Mouse (Mus musculus): ENCODE data around the gene Nosip.
"Not testable (repeated sequence)": the region's sequence is repeated elsewhere in the genome, so short reads cannot be mapped to it uniquely, and the experiment has no call there.

The Nosip gene

DNA sequence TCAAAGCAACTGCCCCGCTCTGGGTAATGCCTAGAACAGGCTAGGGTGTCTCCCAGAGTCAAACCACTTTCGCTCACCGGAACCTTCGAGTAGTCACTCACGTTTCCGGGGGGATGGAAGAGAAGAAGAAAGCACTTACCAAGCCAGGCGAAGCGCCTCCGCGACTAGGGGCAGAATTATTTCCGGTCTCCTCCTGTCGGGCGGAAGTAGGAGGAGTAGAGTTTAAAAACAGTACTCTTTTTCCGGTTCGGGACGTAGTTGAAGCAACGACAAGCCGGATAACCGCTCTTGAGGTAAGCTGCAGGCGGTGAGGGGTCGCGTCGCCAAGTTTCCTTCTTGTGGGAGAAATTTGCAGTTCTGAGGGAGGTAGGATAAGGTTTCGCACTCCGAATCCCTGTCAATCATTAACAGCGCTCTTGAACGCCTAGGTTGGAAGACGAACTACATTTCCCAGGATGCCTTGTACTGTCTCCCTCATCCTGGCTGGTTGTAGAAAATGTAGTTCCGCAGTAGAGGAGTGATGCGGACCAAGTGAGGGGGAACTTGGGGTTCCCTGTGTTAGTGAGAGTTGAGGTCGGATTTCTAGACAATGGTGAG, at the start of gene Nosip, which contains the start of gene Prrg2:
Gene Nosip (plus strand): TSS at position 191 of the 597 bp plus-strand sequence.
Gene Prrg2 (minus strand): TSS at position 439 of the 597 bp plus-strand sequence.
- peak; percentile 95 to 96 for DNase-seq (ENCODE audit: low spot score in 2 of 2)

DNA sequence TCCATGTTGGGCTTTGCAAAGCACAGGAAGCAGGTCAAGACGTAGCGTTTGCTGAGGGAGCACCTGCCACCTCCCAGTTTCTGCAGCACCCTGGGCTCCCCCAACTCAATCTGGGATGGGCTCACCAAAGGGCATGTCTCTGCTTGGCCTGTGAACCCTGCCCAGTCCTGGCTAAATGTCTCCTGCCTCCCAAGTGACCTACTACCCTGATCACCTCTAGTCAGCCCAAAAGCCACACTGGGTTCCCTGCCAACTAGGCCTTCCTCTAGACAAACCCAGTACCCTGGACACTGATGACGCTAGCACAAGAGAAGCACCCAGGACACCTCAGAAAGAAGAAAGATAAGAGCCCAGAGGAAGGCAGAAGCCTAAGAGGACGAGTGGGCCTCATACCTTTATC, 49.4 kb upstream of the Nosip start:
- DNase-seq (ENCODE audit: low spot score in 2 of 2): no peak

DNA sequence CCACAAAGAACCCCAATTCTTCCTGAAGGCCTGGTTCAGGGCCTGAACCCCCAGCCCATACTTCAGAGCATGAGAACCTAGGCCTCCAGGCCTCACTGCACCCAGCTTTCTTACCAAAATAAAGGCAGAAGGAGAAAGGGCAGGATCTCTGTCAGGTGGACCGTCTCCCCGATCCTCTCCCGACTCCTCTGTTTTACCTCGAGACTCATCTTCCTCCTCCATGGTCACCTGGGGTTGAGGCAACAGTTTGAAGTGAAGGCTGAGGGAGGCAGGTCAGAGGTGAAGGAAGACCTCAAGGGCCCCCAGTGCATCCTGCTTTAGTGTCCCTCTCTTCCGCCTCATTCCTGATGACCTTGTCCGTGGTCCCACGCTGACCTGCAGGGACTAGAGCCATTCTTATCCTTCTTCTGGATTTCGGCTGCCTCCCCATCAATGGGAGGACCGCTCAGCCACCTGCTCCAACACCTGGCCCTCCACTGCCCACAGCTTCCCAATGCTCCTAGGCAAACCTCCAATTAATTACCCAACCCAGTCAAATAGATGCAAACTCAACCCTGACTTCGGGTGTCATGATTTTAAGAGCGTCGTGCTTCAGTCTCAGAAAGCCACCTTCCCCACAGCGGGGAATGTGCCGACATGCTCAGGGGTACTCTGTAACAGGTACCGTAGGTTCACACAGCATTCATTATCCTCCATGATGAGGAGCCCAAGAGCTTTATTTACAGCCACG, 48.7 kb upstream of the Nosip start:
- DNase-seq (ENCODE audit: low spot score in 2 of 2): no peak

GRCm38 (mm10) chr7:45014096-45014451, 48.2 kb upstream of the Nosip start:
- no peak for DNase-seq (ENCODE audit: low spot score in 2 of 2)

DNA sequence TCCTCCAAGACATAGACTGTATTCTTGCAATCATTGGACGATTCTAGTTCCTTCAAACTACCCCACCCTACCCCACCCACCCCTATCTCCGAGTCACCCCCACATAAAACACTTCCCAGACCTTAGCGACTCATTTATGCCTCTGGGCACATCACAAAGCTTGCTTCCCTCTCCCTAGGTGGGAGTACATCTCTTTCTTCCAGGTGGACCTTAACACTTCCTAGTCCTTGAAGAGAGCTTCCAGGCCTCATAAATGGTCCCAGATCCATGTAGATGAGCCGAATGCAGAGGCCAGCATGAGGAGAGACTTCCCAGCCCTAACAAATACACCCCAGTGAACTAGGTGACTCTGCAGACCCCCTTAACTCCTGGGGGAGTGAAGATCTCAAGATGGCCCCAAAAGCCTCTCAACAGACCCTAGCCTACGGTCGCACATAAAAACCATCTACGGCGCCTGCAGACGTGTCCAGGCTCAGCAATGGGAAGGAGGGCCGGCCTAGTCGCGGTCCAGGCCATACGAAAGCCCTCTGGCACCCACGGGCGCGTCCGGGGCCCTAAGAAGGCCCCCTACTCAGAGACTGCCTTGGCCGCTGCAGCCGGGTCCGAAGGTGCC, 46.8 kb upstream of the Nosip start:
- peak in 1 of 2 experiments; percentile 56 for DNase-seq (ENCODE audit: low spot score in 2 of 2)

- peak; percentile 97 to 99 for DNase-seq (ENCODE audit: low spot score in 2 of 2)
These were observed 46.1 kb upstream of the Nosip start, which contains the start of gene Scaf1 for GRCm38 (mm10) chr7:45015957-45016612. Gene Scaf1, minus strand, starts transcription at chr7:45016363.

- DNase-seq (ENCODE audit: low spot score in 2 of 2): no peak
These were observed 45.5 kb upstream of the Nosip start for GRCm38 (mm10) chr7:45016761-45017160.

GRCm38 (mm10) chr7:45017242-45018061, 44.8 kb upstream of the Nosip start, which contains the start of gene Rras:
Gene Rras, plus strand, starts transcription at chr7:45017961.
- DNase-seq (ENCODE audit: low spot score in 2 of 2): peak; percentile 71 to 88

DNA sequence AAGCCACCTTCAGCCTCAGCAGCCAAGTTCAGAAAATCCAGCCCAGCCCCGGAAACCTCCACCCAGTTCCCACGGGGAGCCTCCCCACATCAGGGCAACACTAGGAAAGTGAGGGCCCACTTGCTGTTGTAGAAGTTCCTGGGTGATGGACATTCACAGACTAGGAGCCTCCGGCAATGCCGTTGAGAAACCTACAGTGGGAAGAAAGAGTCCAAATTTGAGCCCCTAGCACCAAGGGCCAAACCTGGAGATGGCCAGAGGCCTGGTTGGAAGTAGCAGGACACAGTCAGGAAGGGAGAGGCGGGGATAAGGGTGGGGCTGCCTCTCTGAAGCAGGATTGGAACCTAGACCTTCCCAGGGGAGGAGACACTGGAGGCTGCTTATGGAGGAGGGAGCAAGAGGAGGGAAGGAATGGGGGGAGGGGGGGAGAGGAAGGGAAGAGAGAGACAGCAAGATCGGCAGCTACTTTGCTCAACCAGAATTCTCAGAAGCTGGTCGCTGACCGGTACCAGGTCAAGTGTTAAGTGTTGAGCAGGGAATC, 43.1 kb upstream of the Nosip start:
- DNase-seq (ENCODE audit: low spot score in 2 of 2): no peak

GRCm38 (mm10) chr7:45020225-45020624, 42.0 kb upstream of the Nosip start:
- no peak for DNase-seq (ENCODE audit: low spot score in 2 of 2)

DNA sequence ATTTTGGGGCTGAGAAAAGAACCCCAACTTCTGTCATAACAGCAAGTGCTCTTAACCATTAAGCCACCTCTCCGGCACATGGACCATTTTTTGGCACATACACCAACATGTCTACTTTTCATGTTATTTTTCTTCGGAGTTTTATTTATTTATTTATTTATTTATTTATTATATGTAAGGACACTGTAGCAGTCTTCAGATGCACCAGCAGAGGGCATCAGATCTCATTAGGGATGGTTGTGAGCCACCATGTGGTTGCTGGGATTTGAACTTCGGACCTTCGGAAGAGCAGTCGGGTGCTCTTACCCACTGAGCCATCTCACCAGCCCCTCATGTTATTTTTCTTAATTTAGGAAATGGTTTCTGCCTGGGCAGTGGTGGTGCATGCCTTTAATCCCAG, 38.5 kb upstream of the Nosip start:
- DNase-seq (ENCODE audit: low spot score in 2 of 2): not testable (repeated sequence)

- no peak for DNase-seq (ENCODE audit: low spot score in 2 of 2)
These were observed 37.7 kb upstream of the Nosip start for GRCm38 (mm10) chr7:45024281-45025248.

GRCm38 (mm10) chr7:45025601-45026220, 36.5 kb upstream of the Nosip start:
- no peak for DNase-seq (ENCODE audit: low spot score in 2 of 2)

- DNase-seq (ENCODE audit: low spot score in 2 of 2): no peak
These were observed 36.0 kb upstream of the Nosip start for GRCm38 (mm10) chr7:45026256-45026655.

DNA sequence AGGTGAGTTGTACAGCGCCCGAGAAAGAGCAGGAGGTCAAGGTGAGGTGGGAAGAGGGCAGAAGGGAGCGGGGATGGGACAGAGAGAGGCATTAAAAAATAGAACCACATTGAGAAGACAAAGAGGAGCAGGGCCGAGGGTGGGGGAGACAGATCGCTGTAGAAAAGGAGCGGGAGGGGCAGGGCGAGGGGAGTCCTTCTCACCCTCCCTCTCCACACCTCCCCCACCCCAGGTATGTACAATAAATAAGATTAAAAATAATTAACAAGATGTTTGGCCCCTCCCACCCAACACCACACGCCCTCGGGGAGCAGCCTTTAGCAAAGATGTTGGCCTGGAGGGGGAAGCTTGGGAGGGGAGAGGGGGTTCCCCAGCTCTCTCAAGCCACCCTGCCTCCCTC, 34.5 kb upstream of the Nosip start:
- DNase-seq (ENCODE audit: low spot score in 2 of 2): no peak

GRCm38 (mm10) chr7:45028351-45028750, 33.9 kb upstream of the Nosip start:
- DNase-seq (ENCODE audit: low spot score in 2 of 2): no peak

- no peak for DNase-seq (ENCODE audit: low spot score in 2 of 2)
These were observed 32.2 kb upstream of the Nosip start for GRCm38 (mm10) chr7:45029995-45030394.

- no peak for DNase-seq (ENCODE audit: low spot score in 2 of 2)
These were observed 31.4 kb upstream of the Nosip start for GRCm38 (mm10) chr7:45030857-45031256.

- no peak for DNase-seq (ENCODE audit: low spot score in 2 of 2)
These were observed 28.4 kb upstream of the Nosip start for GRCm38 (mm10) chr7:45033722-45034359.
